Mouse (Mus musculus) heart, adult 18-20 months (tissue): Measurements from ENCODE around the gene Hck. TPM values are rescaled to one million over a fixed set of nuclear protein-coding genes. Genes with fewer than 3 reads are reported as not detected.

Source experiments
- DNase-seq, 2 experiments: peaks; one replicate each; pipeline ENCODE4 v3.0.0; 2021 to 2022; ENCODE audit warnings: mixed read lengths in 1 of 2
- total RNA-seq, 2 experiments: library from RNA; stranded (reverse); gene quantifications; 2 replicates each; pipeline ENCODE4 v1.2.3; 2021

The Hck gene
- total RNA-seq, 2 experiments from 2014 or later, result 1.3 to 1.9 TPM

- peak; percentile 52 to 83 for DNase-seq
Measured at GRCm38 (mm10) chr2:153090551-153091165, 17.6 kb upstream of the Hck start.

GRCm38 (mm10) chr2:153107046-153107766 lies 1.1 kb upstream of the Hck start:
- DNase-seq, result no peak

DNA sequence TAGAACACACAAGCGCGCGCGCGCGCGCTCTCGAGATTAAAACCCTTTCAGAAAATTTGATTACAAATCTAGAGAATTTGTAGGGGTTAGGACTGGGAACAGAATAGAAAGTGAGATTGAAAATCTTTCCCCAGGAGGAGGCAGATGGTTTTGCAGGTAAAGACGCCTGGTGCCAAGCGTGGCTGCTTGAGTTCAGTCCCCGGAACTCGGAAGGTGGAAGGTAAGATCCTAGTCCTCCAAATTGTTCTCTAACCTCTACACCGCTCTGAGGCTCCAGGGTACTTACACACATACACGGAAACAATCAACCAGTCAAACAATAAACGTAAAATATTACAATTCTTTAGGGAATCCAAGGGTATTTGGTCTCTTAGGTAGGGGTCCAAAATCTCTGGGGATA lies 466 bp upstream of the Hck start:
- no peak for DNase-seq

- no peak for DNase-seq
Measured at GRCm38 (mm10) chr2:153109596-153109995, 1.3 kb downstream of the Hck start.

GRCm38 (mm10) chr2:153111298-153111697 lies 3.0 kb downstream of the Hck start:
- DNase-seq, result no peak

DNA sequence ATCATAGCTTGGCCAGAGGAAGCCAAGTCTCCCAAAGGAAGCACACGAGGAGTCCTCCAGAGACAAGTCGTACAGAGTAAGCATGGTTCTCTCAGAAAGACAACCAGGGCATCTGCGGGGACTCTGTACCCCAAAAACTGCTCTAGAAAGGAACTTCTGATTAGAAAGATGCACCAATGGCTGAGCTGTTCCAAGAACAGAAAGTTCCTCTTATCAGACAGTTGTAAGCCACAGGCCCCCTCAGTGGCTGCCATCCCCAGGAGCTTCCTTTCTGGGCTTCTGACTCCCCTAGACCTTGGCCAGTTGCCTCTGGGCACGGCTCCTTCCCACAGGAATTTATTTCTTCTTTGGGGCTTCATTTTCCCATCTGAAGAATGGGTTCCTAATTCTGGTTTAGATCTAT lies 7.4 kb downstream of the Hck start:
- DNase-seq, result no peak

DNA sequence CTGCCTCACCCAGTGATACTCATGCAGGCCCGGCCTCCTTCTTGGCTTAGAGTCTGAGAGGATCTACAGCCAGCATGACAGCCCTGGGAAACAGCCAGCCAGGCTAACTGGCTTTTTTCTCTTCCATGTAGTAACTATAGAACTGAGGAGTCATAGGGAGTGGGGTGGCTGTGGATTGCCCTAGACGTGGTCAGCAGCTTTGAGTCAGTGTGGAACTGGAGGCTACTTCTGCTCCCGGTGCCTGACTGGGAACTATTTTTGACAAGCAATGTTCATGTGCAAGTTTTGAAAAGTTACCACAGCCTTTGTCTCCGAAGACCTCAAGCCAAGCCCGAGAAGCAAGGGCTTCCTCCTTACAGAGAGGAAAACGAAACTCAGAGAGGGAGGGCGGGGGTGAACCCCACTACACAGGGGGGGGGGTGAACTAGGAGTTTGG lies 8.8 kb downstream of the Hck start:
- DNase-seq, result peak; percentile 22 to 58

- no peak for DNase-seq
Measured at GRCm38 (mm10) chr2:153119488-153119887, 11.2 kb downstream of the Hck start.

GRCm38 (mm10) chr2:153120126-153120525 lies 11.9 kb downstream of the Hck start:
- no peak for DNase-seq

GRCm38 (mm10) chr2:153121821-153122615 lies 13.8 kb downstream of the Hck start:
- no peak for DNase-seq

DNA sequence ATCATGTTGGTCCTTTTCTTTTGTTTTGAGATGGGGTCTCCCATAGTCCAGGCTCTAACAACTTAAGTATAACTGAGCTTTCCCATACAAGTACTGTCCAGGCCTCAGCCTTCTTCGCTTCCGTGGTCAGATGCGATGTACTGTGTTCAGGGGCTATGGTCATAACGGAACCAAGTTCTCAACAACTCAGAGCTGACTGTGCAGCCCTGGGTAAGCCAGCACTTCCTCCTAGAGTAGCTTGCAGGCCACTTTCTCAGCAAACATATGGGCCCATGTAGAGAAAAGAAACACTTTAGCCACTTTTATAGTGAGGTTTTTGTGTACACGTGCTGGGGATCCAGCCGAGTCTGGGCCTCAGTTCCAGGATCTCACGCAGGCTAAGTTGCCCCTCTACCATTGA lies 14.4 kb downstream of the Hck start:
- DNase-seq, result peak in 1 of 2 experiments; percentile 38

DNA sequence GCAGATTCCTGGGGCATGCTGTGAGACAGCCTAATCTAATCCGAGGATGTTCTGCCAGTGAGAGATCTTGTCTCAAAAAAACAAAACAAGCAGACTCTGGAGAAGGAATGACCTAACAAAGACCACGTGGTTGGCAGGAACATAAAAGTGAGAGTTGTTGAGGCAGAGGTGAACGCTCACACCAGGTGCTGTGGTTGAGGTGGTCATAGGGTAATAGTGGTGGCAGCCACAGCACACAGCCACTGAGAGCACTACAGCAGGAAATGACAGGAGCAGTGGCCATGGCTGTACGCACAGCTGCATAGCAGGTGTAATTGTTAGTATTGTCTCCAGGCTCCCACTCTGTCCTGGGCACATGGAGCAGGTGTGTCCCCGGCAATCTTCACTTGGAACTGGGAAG lies 17.6 kb downstream of the Hck start:
- no peak for DNase-seq

DNA sequence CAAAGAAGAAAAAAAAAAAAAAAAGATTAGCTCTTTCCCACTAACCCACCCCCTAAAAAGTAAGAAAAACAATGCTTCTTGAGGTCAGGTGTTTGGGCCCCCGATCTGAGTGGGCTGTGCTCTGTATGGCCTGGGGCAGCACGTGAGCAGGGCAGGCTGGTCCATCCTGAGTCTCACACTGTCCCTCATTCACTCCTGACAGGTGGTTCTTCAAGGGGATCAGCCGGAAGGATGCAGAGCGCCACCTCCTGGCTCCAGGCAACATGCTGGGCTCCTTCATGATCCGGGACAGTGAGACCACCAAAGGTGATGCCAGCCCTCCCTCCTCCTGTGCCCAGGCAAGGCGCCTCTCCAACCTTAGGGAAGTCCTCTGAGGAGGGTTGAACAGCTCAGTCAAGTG lies 22.8 kb downstream of the Hck start:
- peak in 1 of 2 experiments; percentile 23 for DNase-seq

DNA sequence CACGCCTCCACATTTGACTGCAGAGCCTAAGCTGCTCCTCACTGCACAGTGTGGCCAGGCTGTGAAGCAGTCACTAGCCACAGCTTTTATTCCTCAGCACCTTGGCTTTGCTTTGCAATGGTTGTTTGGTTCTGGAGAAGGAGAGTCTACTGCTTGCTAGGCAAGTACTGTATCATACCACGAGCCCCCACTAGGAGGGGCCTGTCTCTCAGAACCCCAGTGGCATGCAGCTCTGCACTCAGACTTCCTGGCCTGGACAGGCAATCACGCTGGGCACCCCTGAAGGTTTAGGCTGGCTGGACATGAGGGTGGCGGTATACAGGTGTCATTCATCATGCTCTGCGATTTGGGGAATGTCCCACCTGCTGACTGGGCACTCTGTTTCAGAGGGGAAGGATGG lies 26.0 kb downstream of the Hck start:
- no peak for DNase-seq

- DNase-seq, result no peak
Measured at GRCm38 (mm10) chr2:153136211-153136610, 27.9 kb downstream of the Hck start.

DNA sequence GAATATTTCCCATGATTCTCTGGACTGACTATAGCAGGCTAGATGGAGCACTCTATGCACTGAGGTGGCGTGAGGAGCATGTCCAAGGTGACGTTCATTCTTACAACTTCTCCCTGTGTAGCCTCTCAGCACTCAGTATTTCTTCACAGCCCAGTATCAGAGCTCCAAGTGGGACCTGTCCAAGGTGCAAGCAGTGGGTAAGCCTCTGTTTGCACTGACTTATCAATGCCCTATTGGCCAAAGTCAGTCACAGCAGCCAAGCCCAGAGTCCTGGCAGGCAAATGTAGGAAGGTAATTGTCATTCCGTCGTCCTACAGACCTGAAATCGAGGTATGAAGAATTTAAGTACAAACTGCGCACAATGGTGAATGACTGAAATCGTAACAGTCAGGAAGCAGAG lies 30.9 kb downstream of the Hck start:
- no peak for DNase-seq

DNA sequence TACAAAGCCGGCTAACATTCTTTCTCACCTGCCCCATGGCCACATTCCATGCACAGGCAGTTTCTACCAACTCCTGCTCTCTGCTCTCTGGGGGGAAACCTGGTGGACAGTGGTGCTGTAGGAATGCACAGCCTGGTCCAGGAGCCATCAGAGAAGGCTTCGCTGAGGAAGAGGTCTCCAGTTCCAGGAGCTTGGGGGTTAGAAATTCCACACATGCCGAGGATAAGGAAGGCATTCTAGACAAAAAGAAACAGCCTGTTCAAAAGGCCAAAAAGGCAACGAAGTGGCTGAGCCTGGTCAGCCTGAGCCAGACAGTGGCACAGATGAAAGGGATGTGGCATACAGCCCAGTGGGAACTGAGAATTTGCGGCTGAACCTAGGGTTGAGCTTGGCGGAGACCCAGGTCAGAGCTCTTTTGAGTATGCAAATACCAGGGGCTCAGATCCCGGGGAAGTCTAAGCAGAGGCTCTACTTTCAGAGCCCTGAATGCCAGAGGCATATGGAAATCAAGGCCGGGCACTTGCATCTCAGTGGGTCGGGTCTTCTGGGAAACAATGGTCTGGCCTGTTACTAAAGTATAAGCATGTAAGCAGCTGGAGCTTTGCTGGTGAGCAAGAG lies 31.8 kb downstream of the Hck start:
- DNase-seq, result peak in 1 of 2 experiments; percentile 62

DNA sequence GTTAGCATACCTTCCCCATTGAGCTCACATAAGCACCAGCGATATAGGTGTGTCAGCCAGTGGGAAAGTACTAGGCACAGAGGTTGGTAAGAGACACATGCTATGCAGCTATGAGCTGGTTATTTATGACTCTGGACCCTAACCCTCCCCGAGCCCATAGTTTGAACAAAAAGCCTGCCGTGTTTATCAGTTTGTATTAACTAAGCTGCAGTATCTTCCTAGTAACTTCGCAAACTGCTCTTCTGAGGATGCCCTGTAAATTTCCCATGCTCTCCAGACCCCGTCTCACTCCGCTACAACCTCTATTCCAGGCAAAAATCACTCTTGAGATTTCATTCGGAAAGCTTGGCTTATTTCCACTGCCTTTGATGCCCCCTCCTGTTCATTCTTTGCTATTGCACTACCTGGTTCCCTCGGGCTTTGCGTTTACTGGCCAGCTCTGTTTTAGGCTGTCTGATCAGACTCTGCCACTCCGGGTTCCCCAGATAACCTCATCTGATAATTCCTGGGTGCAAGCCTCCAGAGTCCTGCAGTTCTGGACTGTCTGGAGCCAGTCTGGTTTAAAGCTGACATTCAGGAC lies 34.4 kb downstream of the Hck start:
- peak; percentile 35 to 70 for DNase-seq

DNA sequence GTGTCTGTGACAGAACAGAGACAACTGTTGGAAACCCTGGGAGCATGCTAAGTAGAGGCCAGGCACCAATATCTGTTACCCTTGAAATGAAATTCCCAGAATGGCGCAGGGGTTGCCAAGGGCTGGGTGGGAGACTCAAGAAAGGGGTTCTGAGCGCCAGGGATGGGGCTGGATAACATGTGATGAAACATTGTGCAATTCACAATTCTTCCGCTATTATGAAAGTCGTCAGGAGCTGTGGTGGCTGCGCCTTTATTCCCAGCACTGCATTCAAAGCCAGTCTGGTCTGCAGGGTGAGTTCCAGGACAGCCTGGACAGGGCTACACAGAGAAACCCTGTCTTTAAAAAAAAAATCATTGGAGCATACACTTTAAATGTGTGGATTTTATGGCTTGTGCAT lies 37.1 kb downstream of the Hck start:
- no peak for DNase-seq

GRCm38 (mm10) chr2:153147236-153147635 lies 39.0 kb downstream of the Hck start:
- DNase-seq, result no peak

- peak; percentile 68 to 85 for DNase-seq
Measured at GRCm38 (mm10) chr2:153147715-153148114, 39.4 kb downstream of the Hck start.

- no peak for DNase-seq
Measured at GRCm38 (mm10) chr2:153149742-153150141, 41.5 kb downstream of the Hck start.
